Mouse (Mus musculus) CH12.LX (cell line): ENCODE data around the gene Sept9.

Source experiments
- CTCF ChIP-seq, 2 experiments: IDR thresholded peaks in 1 of 2; conservative IDR thresholded peaks in 1 of 2; 2 replicates each; pipeline ENCODE4 v1.5.1; 2011 to 2012; ENCODE audit warnings: low read depth in 2 of 2, low read length in 2 of 2, improper control_type of control experiment in 1 of 2, inconsistent platforms in 1 of 2, mild to moderate bottlenecking in 1 of 2, moderate library complexity in 1 of 2
- E2F4 ChIP-seq: IDR thresholded peaks from 2 replicates; pipeline ENCODE4 v1.6.1; 2011; ENCODE audit warnings: low read depth, low read length, improper control_type of control experiment; ENCODE audit not compliant: insufficient replicate concordance
- HCFC1 ChIP-seq: IDR thresholded peaks from 2 replicates; pipeline ENCODE4 v1.6.1; 2012; ENCODE audit warnings: low read depth, mild to moderate bottlenecking, inconsistent platforms, low read length, improper control_type of control experiment
- JUN ChIP-seq: IDR thresholded peaks from 2 replicates; pipeline ENCODE4 v1.6.1; 2011; ENCODE audit warnings: low read depth, mild to moderate bottlenecking, low read length, improper control_type of control experiment, moderate library complexity; ENCODE audit not compliant: insufficient read depth
- MEF2A ChIP-seq: IDR thresholded peaks from 2 replicates; pipeline ENCODE4 v1.6.1; 2014; ENCODE audit warnings: low read depth, mild to moderate bottlenecking, inconsistent platforms, low read length, improper control_type of control experiment, borderline replicate concordance
- NELFE ChIP-seq: IDR thresholded peaks from 2 replicates; pipeline ENCODE4 v1.6.1; 2011; ENCODE audit warnings: low read depth, low read length, improper control_type of control experiment
- PAX5 ChIP-seq: IDR thresholded peaks from 2 replicates; pipeline ENCODE4 v1.6.1; 2012; ENCODE audit warnings: low read length, inconsistent platforms, mixed read lengths
- POLR2A ChIP-seq: IDR thresholded peaks from 2 replicates; pipeline ENCODE4 v1.6.1; 2011; ENCODE audit warnings: low read depth, mild to moderate bottlenecking, improper control_type of control experiment, low read length
- POLR2AphosphoS2 ChIP-seq: IDR thresholded peaks from 2 replicates; pipeline ENCODE4 v1.6.1; 2011; ENCODE audit warnings: low read depth, low read length, improper control_type of control experiment
- RAD21 ChIP-seq: IDR thresholded peaks from 2 replicates; pipeline ENCODE4 v1.6.1; 2011; ENCODE audit warnings: low read depth, mild to moderate bottlenecking, low read length, improper control_type of control experiment, moderate library complexity
- USF1 ChIP-seq: IDR thresholded peaks from 2 replicates; pipeline ENCODE4 v1.6.1; 2014; ENCODE audit warnings: low read depth, mild to moderate bottlenecking, inconsistent platforms, low read length, improper control_type of control experiment
- ZC3H11A ChIP-seq: IDR thresholded peaks from 2 replicates; pipeline ENCODE4 v1.6.1; 2012; ENCODE audit warnings: low read depth, mild to moderate bottlenecking, inconsistent platforms, low read length, improper control_type of control experiment

DNA sequence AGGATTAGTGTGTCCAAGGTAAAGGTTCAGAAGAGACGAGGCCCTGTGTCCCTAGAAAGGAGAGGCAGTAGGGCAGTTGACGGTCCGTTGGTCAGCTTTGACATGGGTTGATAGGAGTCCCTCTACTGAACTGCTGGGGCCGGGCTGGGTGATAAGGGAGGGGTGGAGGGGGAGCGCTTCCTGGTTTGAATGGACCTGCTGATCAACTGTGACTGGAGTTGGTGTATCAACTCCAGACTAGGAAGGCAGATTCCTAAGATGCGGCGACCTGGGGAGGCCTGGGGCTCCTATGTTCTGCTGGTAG, 131.4 kb downstream of the Sept9 start:
- TF ChIP-seq CTCF (conservative IDR thresholded peaks at IDR 0.05 in 1 of 2, IDR thresholded peaks at IDR 0.05 in 1 of 2; ENCODE audit: low read depth in 2 of 2, low read length in 2 of 2) (no peak), MEF2A (no peak), ZC3H11A (no peak), E2F4 (no peak), PAX5 (no peak), POLR2AphosphoS2 (no peak), POLR2A (no peak), USF1 (no peak), RAD21 (no peak), JUN (no peak), NELFE (no peak), HCFC1 (no peak)
